ENCODE assay signal across 24 mouse cellular contexts in the genomic region with DNA sequence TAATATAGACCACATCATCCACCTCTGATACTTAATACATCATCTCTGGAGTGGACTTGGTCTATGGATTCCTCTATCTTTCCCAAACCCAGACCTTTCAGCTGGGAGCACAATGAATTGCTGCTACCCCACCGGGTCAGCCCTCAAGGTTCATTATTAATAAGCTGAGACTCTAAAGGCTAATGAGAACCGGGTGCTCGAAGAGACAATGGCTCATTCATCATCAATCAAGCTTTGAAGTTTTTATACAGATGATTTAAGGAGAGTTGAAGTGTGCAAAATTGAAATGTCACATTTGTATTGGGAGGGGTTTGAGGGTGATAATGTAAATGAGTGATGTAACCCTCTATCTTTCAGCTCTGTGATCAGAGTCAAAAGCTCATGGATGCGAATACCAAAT.
DNase-seq lines count a peak whose midpoint lies in the region; ATAC-seq and TF ChIP-seq lines count a peak whose summit lies in the region.
"Had no signal": no experiment of that assay in that cellular context is flagged by ENCODE, and none has a peak within 500 bp of the region (broad histone marks: within the 10 kb centered on the region; RNA-seq: fewer than 3 reads in every experiment).

No protein-coding gene starts in this region.

- TF ChIP-seq CTCF in hindbrain, postnatal 0 days (IDR thresholded peaks at IDR 0.05; ENCODE audit: low read depth) = no peak
- no peak for TF ChIP-seq CTCF in cerebellum, adult 2 months (IDR thresholded peaks at IDR 0.05; ENCODE audit: borderline replicate concordance, insufficient read depth, low read depth, low read length)

- no peaks in the 10 kb centered on the region for H3K9me3 ChIP-seq in hindbrain, embryonic 12.5 days (replicated peaks)
- H3K9me3 ChIP-seq in hindbrain, postnatal 0 days (ENCODE audit: low read length) = no peaks in the 10 kb centered on the region
- no peaks in the 10 kb centered on the region for H3K9me3 ChIP-seq in midbrain, embryonic 14.5 days (ENCODE audit: control insufficient read depth, low read length)
- H3K9me3 ChIP-seq: embryonic facial prominence, embryonic 13.5 days; hindbrain, embryonic 15.5 days; kidney, embryonic 15.5 days; limb, embryonic 12.5 days; liver, embryonic 13.5 days had no signal

- no peaks in the 10 kb centered on the region for H3K36me3 ChIP-seq in hindbrain, embryonic 12.5 days
- no peaks in the 10 kb centered on the region for H3K36me3 ChIP-seq in hindbrain, postnatal 0 days (ENCODE audit: insufficient read depth, low read length)
- no peaks in the 10 kb centered on the region for H3K36me3 ChIP-seq in midbrain, embryonic 14.5 days (ENCODE audit: control insufficient read depth, insufficient read depth, low read length)
- H3K36me3 ChIP-seq: embryonic facial prominence, embryonic 13.5 days; hindbrain, embryonic 15.5 days; kidney, embryonic 15.5 days; limb, embryonic 12.5 days; liver, embryonic 13.5 days had no signal

- peak; percentile 83 for ATAC-seq in hindbrain, embryonic 12.5 days (ENCODE audit: low FRiP score)
- ATAC-seq in hindbrain, postnatal 0 days = no peak
- ATAC-seq in midbrain, embryonic 14.5 days (ENCODE audit: low FRiP score, low TSS enrichment) = no peak; the same call in 1 of the 2 replicates
- ATAC-seq: activated CD4-positive, CD25-positive, alpha-beta regulatory T cell, adult 4 months; intestine, postnatal 0 days had no signal

- H3K9ac ChIP-seq in hindbrain, embryonic 12.5 days = no peak overlapping the region
- H3K9ac ChIP-seq in hindbrain, postnatal 0 days (replicated peaks; ENCODE audit: low read length) = no peak overlapping the region
- H3K9ac ChIP-seq in midbrain, embryonic 14.5 days (replicated peaks; ENCODE audit: low read length) = no peak overlapping the region
- H3K9ac ChIP-seq: embryonic facial prominence, embryonic 13.5 days; hindbrain, embryonic 15.5 days; kidney, embryonic 15.5 days; limb, embryonic 12.5 days; liver, embryonic 13.5 days; lung, embryonic 14.5 days had no signal

- H3K4me2 ChIP-seq in hindbrain, embryonic 12.5 days (replicated peaks) = no peak overlapping the region
- H3K4me2 ChIP-seq in hindbrain, postnatal 0 days (ENCODE audit: low read depth, low read length) = no peak overlapping the region
- H3K4me2 ChIP-seq in midbrain, embryonic 14.5 days (ENCODE audit: low read length) = no peak overlapping the region
- H3K4me2 ChIP-seq: embryonic facial prominence, embryonic 13.5 days; hindbrain, embryonic 15.5 days; kidney, embryonic 15.5 days; limb, embryonic 12.5 days; liver, embryonic 13.5 days; lung, embryonic 14.5 days had no signal

- DNase-seq in embryo, embryonic 10 days (ENCODE audit: low spot score) = peak; percentile 7
- DNase-seq in embryo, embryonic 9.5 days (ENCODE audit: extremely low spot score) = no peak
- no peak for DNase-seq in hindbrain, postnatal 0 days (ENCODE audit: low spot score)
- DNase-seq in embryo, embryonic 10.5 days (ENCODE audit: low spot score) = peak; percentile 51
- peak; percentile 33 for DNase-seq in midbrain, embryonic 14.5 days
- no peak for DNase-seq in cerebellum, adult 2 months
- DNase-seq in right cerebral cortex, postnatal 36 days (ENCODE audit: low spot score in 2 of 2) = no peak
- DNase-seq: adrenal gland, postnatal 14 days; cerebellum, adult 11 months; cerebellum, postnatal 25 days; gastrocnemius, postnatal 36 days; kidney, postnatal 4 days; liver, embryonic 13.5 days; lung, embryonic 14.5 days; lung, postnatal 36 days; right cerebral cortex, postnatal 25 days had no signal

- no peak for TF ChIP-seq POLR2A in cerebellum, adult 2 months (IDR thresholded peaks at IDR 0.05; ENCODE audit: borderline replicate concordance, insufficient read depth, low read length)

- peak overlapping the region; percentile 30; the same call in 1 of the 2 replicates for H3K27ac ChIP-seq in hindbrain, embryonic 12.5 days
- no peak overlapping the region for H3K27ac ChIP-seq in hindbrain, postnatal 0 days
- 0 out of 2 replicates have a peak overlapping the region, but pooled peaks have one; percentile 26 for H3K27ac ChIP-seq in midbrain, embryonic 14.5 days (replicated peaks; ENCODE audit: low read depth, low read length)
- H3K27ac ChIP-seq in cerebellum, adult 2 months (ENCODE audit: insufficient read depth, low read length) = no peak overlapping the region
- H3K27ac ChIP-seq: embryonic facial prominence, embryonic 13.5 days; hindbrain, embryonic 15.5 days; kidney, embryonic 15.5 days; limb, embryonic 12.5 days; liver, embryonic 13.5 days; stomach, postnatal 0 days had no signal

- H3K27me3 ChIP-seq in hindbrain, embryonic 12.5 days = no peaks in the 10 kb centered on the region
- H3K27me3 ChIP-seq in hindbrain, postnatal 0 days (ENCODE audit: insufficient read depth, low read length) = no peaks in the 10 kb centered on the region
- no peaks in the 10 kb centered on the region for H3K27me3 ChIP-seq in midbrain, embryonic 14.5 days (ENCODE audit: control insufficient read depth, insufficient read depth, low read length)
- H3K27me3 ChIP-seq in cerebellum, adult 2 months (ENCODE audit: control insufficient read depth, insufficient read depth, low read length) = no peaks in the 10 kb centered on the region
- H3K27me3 ChIP-seq: embryonic facial prominence, embryonic 13.5 days; hindbrain, embryonic 15.5 days; kidney, embryonic 15.5 days; limb, embryonic 12.5 days; liver, embryonic 13.5 days had no signal

- no peak overlapping the region for H3K4me3 ChIP-seq in hindbrain, embryonic 12.5 days
- H3K4me3 ChIP-seq in hindbrain, postnatal 0 days (ENCODE audit: low read length) = no peak overlapping the region
- H3K4me3 ChIP-seq in midbrain, embryonic 14.5 days (replicated peaks; ENCODE audit: low read depth, low read length) = no peak overlapping the region
- H3K4me3 ChIP-seq in cerebellum, adult 2 months (replicated peaks; ENCODE audit: insufficient read depth, low read depth, low read length) = no peak overlapping the region
- H3K4me3 ChIP-seq: embryonic facial prominence, embryonic 13.5 days; hindbrain, embryonic 15.5 days; kidney, embryonic 15.5 days; limb, embryonic 12.5 days; liver, embryonic 13.5 days had no signal

- WGBS in hindbrain, embryonic 12.5 days = 23% methylated on average over 4 of the region's 4 CpGs
- WGBS in hindbrain, postnatal 0 days = 16% methylated on average over 4 of the region's 4 CpGs
- 10% methylated on average over 4 of the region's 4 CpGs for WGBS in midbrain, embryonic 14.5 days
- 48% methylated on average over 4 of the region's 4 CpGs for WGBS in cerebellum, adult 2 months

- H3K4me1 ChIP-seq in hindbrain, embryonic 12.5 days = 0 out of 2 replicates have a peak, but pooled peaks cover 2% of the 10 kb centered on the region
- no peaks in the 10 kb centered on the region for H3K4me1 ChIP-seq in hindbrain, postnatal 0 days (ENCODE audit: insufficient read depth, low read length)
- peaks cover 8% of the 10 kb centered on the region for H3K4me1 ChIP-seq in midbrain, embryonic 14.5 days (ENCODE audit: control insufficient read depth, insufficient read depth, low read length)
- no peaks in the 10 kb centered on the region for H3K4me1 ChIP-seq in cerebellum, adult 2 months (ENCODE audit: control insufficient read depth, insufficient read depth, low read length)
- H3K4me1 ChIP-seq: embryonic facial prominence, embryonic 13.5 days; hindbrain, embryonic 15.5 days; kidney, embryonic 15.5 days; limb, embryonic 12.5 days; liver, embryonic 13.5 days had no signal

Comparison
In these comparisons a context has a peak if more than half of its experiments do, and no peak if none do; other contexts are left out.
1. DNase-seq: peak in embryo, embryonic 10 days (single experiment), embryo, embryonic 10.5 days (single experiment) and midbrain, embryonic 14.5 days (single experiment); none in embryo, embryonic 9.5 days (single experiment), hindbrain, postnatal 0 days (single experiment), cerebellum, adult 2 months (0 of 2) and right cerebral cortex, postnatal 36 days (0 of 2).
2. H3K27ac ChIP-seq: peak in hindbrain, embryonic 12.5 days (single experiment) and midbrain, embryonic 14.5 days (single experiment); none in hindbrain, postnatal 0 days (single experiment) and cerebellum, adult 2 months (single experiment).